Mouse (Mus musculus): ENCODE measurements around the gene Oca2. TPM values are rescaled to one million over a fixed set of nuclear protein-coding genes. Genes with fewer than 3 reads are reported as not detected.

The Oca2 gene
- polyA plus RNA-seq, 1 experiment from 2014 or later: not detected

- CTCF ChIA-PET: no interaction called here
- in situ Hi-C loops (cut with MboI; ENCODE audit: low pct_unique_long_range_greater_than_20kb): no loop called here
- DNase-seq (ENCODE audit: low read depth, low spot score) (no peak), ATAC-seq (no peak)
- no peak for TF ChIP-seq CTCF (IDR thresholded peaks at IDR 0.05)
- H3K27me3 ChIP-seq: no peaks in the 10 kb centered on the region
- POLR2A ChIA-PET: no interaction called here
Measured at GRCm38 (mm10) chr7:56382706-56383105, 143.1 kb downstream of the Oca2 start.

GRCm38 (mm10) chr7:56388295-56388694 lies 148.7 kb downstream of the Oca2 start:
- ATAC-seq: no peak
- DNase-seq (ENCODE audit: low read depth, low spot score): no peak
- no peaks in the 10 kb centered on the region for H3K27me3 ChIP-seq
- in situ Hi-C loops (cut with MboI; ENCODE audit: low pct_unique_long_range_greater_than_20kb): no loop called here
- CTCF ChIA-PET: no interaction called here
- POLR2A ChIA-PET: no interaction called here
- no peak for TF ChIP-seq CTCF (IDR thresholded peaks at IDR 0.05)

- no peak for DNase-seq (ENCODE audit: low read depth, low spot score)
- TF ChIP-seq CTCF (IDR thresholded peaks at IDR 0.05): no peak
- POLR2A ChIA-PET: no interaction called here
- in situ Hi-C loops (cut with MboI; ENCODE audit: low pct_unique_long_range_greater_than_20kb): no loop called here
- ATAC-seq: no peak
- CTCF ChIA-PET: no interaction called here
- H3K27me3 ChIP-seq: no peaks in the 10 kb centered on the region
Measured at GRCm38 (mm10) chr7:56418182-56418836, 178.7 kb downstream of the Oca2 start.

GRCm38 (mm10) chr7:56419253-56419844 lies 179.8 kb downstream of the Oca2 start:
- H3K27me3 ChIP-seq: no peaks in the 10 kb centered on the region
- POLR2A ChIA-PET: no interaction called here
- CTCF ChIA-PET: no interaction called here
- ATAC-seq (peak; percentile 88), DNase-seq (ENCODE audit: low read depth, low spot score) (peak; percentile 30)
- TF ChIP-seq CTCF (IDR thresholded peaks at IDR 0.05): no peak
- in situ Hi-C loops (cut with MboI; ENCODE audit: low pct_unique_long_range_greater_than_20kb): no loop called here

- no peaks in the 10 kb centered on the region for H3K27me3 ChIP-seq
- ATAC-seq (peak; percentile 67), DNase-seq (ENCODE audit: low read depth, low spot score) (peak; percentile 27)
- ChIA-PET CTCF (no interaction called here), POLR2A (no interaction called here)
- in situ Hi-C loops (cut with MboI; ENCODE audit: low pct_unique_long_range_greater_than_20kb): no loop called here
- no peak for TF ChIP-seq CTCF (IDR thresholded peaks at IDR 0.05)
Measured at GRCm38 (mm10) chr7:56421946-56422345, 182.4 kb downstream of the Oca2 start.

- in situ Hi-C loops (cut with MboI; ENCODE audit: low pct_unique_long_range_greater_than_20kb): no loop called here
- POLR2A ChIA-PET: no interaction called here
- DNase-seq (ENCODE audit: low read depth, low spot score): no peak
- CTCF ChIA-PET: no interaction called here
- no peaks in the 10 kb centered on the region for H3K27me3 ChIP-seq
- TF ChIP-seq CTCF (IDR thresholded peaks at IDR 0.05): no peak
- ATAC-seq: no peak
Measured at GRCm38 (mm10) chr7:56423548-56423947, 184.0 kb downstream of the Oca2 start.

- POLR2A ChIA-PET: no interaction called here
- no peaks in the 10 kb centered on the region for H3K27me3 ChIP-seq
- ATAC-seq: no peak
- no peak for DNase-seq (ENCODE audit: low read depth, low spot score)
- CTCF ChIA-PET: interaction anchor here (1.0 kb wide), 1 partner anchor 169 kb away, joined by 3 read pairs; no protein-coding TSS in a partner anchor
- TF ChIP-seq CTCF (IDR thresholded peaks at IDR 0.05): peak; percentile 29
- in situ Hi-C loops (cut with MboI; ENCODE audit: low pct_unique_long_range_greater_than_20kb): no loop called here
Measured at GRCm38 (mm10) chr7:56460814-56461520, 221.4 kb downstream of the Oca2 start.

GRCm38 (mm10) chr7:56498242-56498641 lies 258.7 kb downstream of the Oca2 start:
- POLR2A ChIA-PET: no interaction called here

GRCm38 (mm10) chr7:56499319-56499718 lies 259.8 kb downstream of the Oca2 start:
- in situ Hi-C loops (cut with MboI; ENCODE audit: low pct_unique_long_range_greater_than_20kb): no loop called here
- DNase-seq (ENCODE audit: low read depth, low spot score) (no peak), ATAC-seq (no peak)
- CTCF ChIA-PET: no interaction called here
- no peak for TF ChIP-seq CTCF (IDR thresholded peaks at IDR 0.05)
- H3K27me3 ChIP-seq: peaks cover 4% of the 10 kb centered on the region
- POLR2A ChIA-PET: no interaction called here

More at GRCm38 (mm10) chr7:56498242-56498641, 258.7 kb downstream of the Oca2 start:
- no peak for DNase-seq (ENCODE audit: low read depth, low spot score)
- CTCF ChIA-PET: interaction anchor here (1.3 kb wide), 1 partner anchor 9 kb away, joined by 3 read pairs; no protein-coding TSS in a partner anchor
- in situ Hi-C loops (cut with MboI; ENCODE audit: low pct_unique_long_range_greater_than_20kb): no loop called here
- peaks cover 4% of the 10 kb centered on the region for H3K27me3 ChIP-seq
- ATAC-seq: no peak
- no peak for TF ChIP-seq CTCF (IDR thresholded peaks at IDR 0.05)

GRCm38 (mm10) chr7:56499767-56500166 lies 260.2 kb downstream of the Oca2 start:
- no peak for DNase-seq (ENCODE audit: low read depth, low spot score)
- in situ Hi-C loops (cut with MboI; ENCODE audit: low pct_unique_long_range_greater_than_20kb): no loop called here
- H3K27me3 ChIP-seq: peaks cover 4% of the 10 kb centered on the region
- ATAC-seq: no peak
- ChIA-PET POLR2A (no interaction called here), CTCF (no interaction called here)
- no peak for TF ChIP-seq CTCF (IDR thresholded peaks at IDR 0.05)

- ATAC-seq: no peak
- ChIA-PET POLR2A (no interaction called here), CTCF (no interaction called here)
- TF ChIP-seq CTCF (IDR thresholded peaks at IDR 0.05): no peak
- in situ Hi-C loops (cut with MboI; ENCODE audit: low pct_unique_long_range_greater_than_20kb): no loop called here
- H3K27me3 ChIP-seq: peaks cover 4% of the 10 kb centered on the region
- DNase-seq (ENCODE audit: low read depth, low spot score): no peak
Measured at GRCm38 (mm10) chr7:56500438-56500837, 260.9 kb downstream of the Oca2 start.

Data from Patski (cell line).